13 mouse cellular contexts compared by ENCODE assay signal in genomic region chr13:44751780-44752179, GRCm38 (mm10). TPM values are rescaled to one million over a fixed set of nuclear protein-coding genes. Genes with fewer than 3 reads are reported as not detected.
DNase-seq lines count a peak whose midpoint lies in the region; ATAC-seq and TF ChIP-seq lines count a peak whose summit lies in the region.
"Had no signal": no experiment of that assay in that cellular context is flagged by ENCODE, and none has a peak within 500 bp of the region (broad histone marks: within the 10 kb centered on the region; RNA-seq: fewer than 3 reads in every experiment).

No protein-coding gene starts in this region.

- peaks cover 58% of the 10 kb centered on the region for H3K4me1 ChIP-seq in forebrain, embryonic 14.5 days (ENCODE audit: control insufficient read depth, insufficient read depth, low read length)
- peaks cover 42% of the 10 kb centered on the region for H3K4me1 ChIP-seq in neural tube, embryonic 15.5 days
- H3K4me1 ChIP-seq in stomach, postnatal 0 days (replicated peaks; ENCODE audit: control insufficient read depth, insufficient read depth), result no peaks in the 10 kb centered on the region; the same call in 1 of the 2 replicates
- peaks cover 40% of the 10 kb centered on the region for H3K4me1 ChIP-seq in kidney, embryonic 15.5 days

- no peak overlapping the region for H3K4me3 ChIP-seq in forebrain, embryonic 14.5 days (ENCODE audit: low read depth, low read length)
- no peak overlapping the region for H3K4me3 ChIP-seq in neural tube, embryonic 15.5 days (replicated peaks)
- H3K4me3 ChIP-seq in stomach, postnatal 0 days (ENCODE audit: low read depth, low read length), result no peak overlapping the region
- no peak overlapping the region for H3K4me3 ChIP-seq in kidney, embryonic 15.5 days (replicated peaks)
- H3K4me3 ChIP-seq: heart, embryonic 13.5 days; limb, embryonic 15.5 days had no signal

- WGBS in forebrain, embryonic 14.5 days, result 5% methylated on average over 3 of the region's 3 CpGs
- WGBS in neural tube, embryonic 15.5 days, result 12% methylated on average over 3 of the region's 3 CpGs
- WGBS in stomach, postnatal 0 days, result 64% methylated on average over 3 of the region's 3 CpGs
- WGBS in kidney, embryonic 15.5 days, result 75% methylated on average over 3 of the region's 3 CpGs

- no peak overlapping the region for H3K9ac ChIP-seq in forebrain, embryonic 14.5 days (ENCODE audit: low read length)
- no peak overlapping the region for H3K9ac ChIP-seq in neural tube, embryonic 15.5 days (replicated peaks)
- no peak overlapping the region for H3K9ac ChIP-seq in stomach, postnatal 0 days (ENCODE audit: low read length)
- no peak overlapping the region for H3K9ac ChIP-seq in kidney, embryonic 15.5 days
- H3K9ac ChIP-seq: heart, embryonic 13.5 days; limb, embryonic 15.5 days had no signal

- ATAC-seq in forebrain, embryonic 14.5 days, result peak; percentile 96
- ATAC-seq in neural tube, embryonic 15.5 days (ENCODE audit: low FRiP score), result peak; percentile 66; the same call in 1 of the 2 replicates
- ATAC-seq in stomach, postnatal 0 days (ENCODE audit: low FRiP score, low TSS enrichment), result no peak
- no peak for ATAC-seq in kidney, embryonic 15.5 days (replicated peaks; ENCODE audit: low FRiP score)
- ATAC-seq in CD4-positive, CD25-positive, alpha-beta regulatory T cell, adult 4 months, result no peak
- ATAC-seq: activated CD4-positive, CD25-positive, alpha-beta regulatory T cell, adult 4 months had no signal

- H3K36me3 ChIP-seq in forebrain, embryonic 14.5 days (ENCODE audit: control insufficient read depth, insufficient read depth, low read length), result no peaks in the 10 kb centered on the region
- H3K36me3 ChIP-seq in neural tube, embryonic 15.5 days, result no peaks in the 10 kb centered on the region
- H3K36me3 ChIP-seq in stomach, postnatal 0 days (ENCODE audit: control insufficient read depth, insufficient read depth, low read length), result no peaks in the 10 kb centered on the region
- H3K36me3 ChIP-seq in kidney, embryonic 15.5 days, result no peaks in the 10 kb centered on the region
- H3K36me3 ChIP-seq: limb, embryonic 15.5 days had no signal

- H3K4me2 ChIP-seq in forebrain, embryonic 14.5 days (ENCODE audit: low read length), result peak overlapping the region; percentile 15; the same call in 1 of the 2 replicates
- H3K4me2 ChIP-seq in neural tube, embryonic 15.5 days, result no peak overlapping the region
- no peak overlapping the region for H3K4me2 ChIP-seq in stomach, postnatal 0 days (replicated peaks; ENCODE audit: low read depth)
- H3K4me2 ChIP-seq in kidney, embryonic 15.5 days, result no peak overlapping the region
- H3K4me2 ChIP-seq: heart, embryonic 13.5 days; limb, embryonic 15.5 days had no signal

- DNase-seq in left cerebral cortex, adult 9 months (ENCODE audit: low spot score in 2 of 2), result peak; percentile 44 to 57
- no peak for DNase-seq in left cerebral cortex, adult 18-20 months (ENCODE audit: low spot score in 2 of 2)
- peak; percentile 90 for DNase-seq in forebrain, embryonic 14.5 days (ENCODE audit: low spot score)
- DNase-seq in layer of hippocampus, postnatal 14 days (ENCODE audit: low spot score in 2 of 2), result peak; percentile 22 to 67
- no peak for DNase-seq in stomach, postnatal 0 days (ENCODE audit: low spot score)
- DNase-seq: cerebellum, adult 11 months; kidney, adult 8-10 months had no signal

- no peak for TF ChIP-seq EP300 in stomach, postnatal 0 days (optimal IDR thresholded peaks at IDR 0.05)

- peak overlapping the region; percentile 63 for H3K27ac ChIP-seq in forebrain, embryonic 14.5 days (ENCODE audit: low read depth, low read length)
- peak overlapping the region; percentile 46; the same call in 1 of the 2 replicates for H3K27ac ChIP-seq in neural tube, embryonic 15.5 days (replicated peaks)
- no peak overlapping the region for H3K27ac ChIP-seq in stomach, postnatal 0 days (replicated peaks)
- no peak overlapping the region for H3K27ac ChIP-seq in kidney, embryonic 15.5 days
- H3K27ac ChIP-seq: heart, embryonic 13.5 days; limb, embryonic 15.5 days had no signal

- TF ChIP-seq CTCF in stomach, postnatal 0 days (IDR thresholded peaks at IDR 0.05; ENCODE audit: low read depth), result no peak

- no peaks in the 10 kb centered on the region for H3K9me3 ChIP-seq in forebrain, embryonic 14.5 days (replicated peaks; ENCODE audit: control insufficient read depth, low read length)
- no peaks in the 10 kb centered on the region for H3K9me3 ChIP-seq in neural tube, embryonic 15.5 days (replicated peaks)
- no peaks in the 10 kb centered on the region for H3K9me3 ChIP-seq in stomach, postnatal 0 days (ENCODE audit: control insufficient read depth, low read length)
- no peaks in the 10 kb centered on the region for H3K9me3 ChIP-seq in kidney, embryonic 15.5 days (replicated peaks)
- H3K9me3 ChIP-seq: heart, embryonic 13.5 days; limb, embryonic 15.5 days had no signal

- no peaks in the 10 kb centered on the region for H3K27me3 ChIP-seq in forebrain, embryonic 14.5 days (replicated peaks; ENCODE audit: control insufficient read depth, insufficient read depth, low read length)
- no peaks in the 10 kb centered on the region for H3K27me3 ChIP-seq in neural tube, embryonic 15.5 days (replicated peaks)
- H3K27me3 ChIP-seq in stomach, postnatal 0 days (ENCODE audit: control insufficient read depth, insufficient read depth, low read length), result no peaks in the 10 kb centered on the region
- H3K27me3 ChIP-seq in kidney, embryonic 15.5 days, result no peaks in the 10 kb centered on the region
- H3K27me3 ChIP-seq: heart, embryonic 13.5 days; limb, embryonic 15.5 days had no signal

RNA-seq across cellular contexts. Expression of gene Jarid2, which starts 22.5 kb away (rescaled TPM):
- total RNA-seq in left cerebral cortex, adult 18-20 months (2021), result 10 to 100 TPM; 29.0 to 33.6 TPM
- polyA plus RNA-seq in forebrain, embryonic 14.5 days (2014; fragmentation: Nextera tagmentation; extraction: Ambion mirVana), result 16.4 and 20.5 TPM in 2 replicates
- total RNA-seq in layer of hippocampus, postnatal 14 days (2021), result 10 to 100 TPM; 38.4 to 40.2 TPM
- 31.1 and 31.7 TPM in 2 replicates for polyA plus RNA-seq in neural tube, embryonic 15.5 days (2015; fragmentation: Nextera tagmentation; extraction: Ambion mirVana)
- 8.0 and 8.3 TPM in 2 replicates for polyA plus RNA-seq in stomach, postnatal 0 days (2015; fragmentation: Nextera tagmentation; extraction: Ambion mirVana)
- 38.9 and 39.8 TPM in 2 replicates for polyA plus RNA-seq in kidney, embryonic 15.5 days (2015; fragmentation: Nextera tagmentation; extraction: Ambion mirVana)
- 10 to 100 TPM; 42.0 to 56.3 TPM for polyA plus RNA-seq in CD4-positive, CD25-positive, alpha-beta regulatory T cell, adult 4 months (2017; shearing (Covaris generic))

Comparison
In these comparisons a context has a peak if more than half of its experiments do, and no peak if none do; other contexts are left out.
1. DNase-seq: peak in left cerebral cortex, adult 9 months (2 of 2), forebrain, embryonic 14.5 days (single experiment) and layer of hippocampus, postnatal 14 days (2 of 2); none in left cerebral cortex, adult 18-20 months (0 of 2) and stomach, postnatal 0 days (single experiment).
2. ATAC-seq: peak in forebrain, embryonic 14.5 days (single experiment) and neural tube, embryonic 15.5 days (single experiment); none in stomach, postnatal 0 days (single experiment), kidney, embryonic 15.5 days (single experiment) and CD4-positive, CD25-positive, alpha-beta regulatory T cell, adult 4 months (single experiment).
3. H3K27ac ChIP-seq: peak in forebrain, embryonic 14.5 days (single experiment) and neural tube, embryonic 15.5 days (single experiment); none in stomach, postnatal 0 days (single experiment) and kidney, embryonic 15.5 days (single experiment).